ENCODE assay signal across 14 mouse cellular contexts in the genomic region with DNA sequence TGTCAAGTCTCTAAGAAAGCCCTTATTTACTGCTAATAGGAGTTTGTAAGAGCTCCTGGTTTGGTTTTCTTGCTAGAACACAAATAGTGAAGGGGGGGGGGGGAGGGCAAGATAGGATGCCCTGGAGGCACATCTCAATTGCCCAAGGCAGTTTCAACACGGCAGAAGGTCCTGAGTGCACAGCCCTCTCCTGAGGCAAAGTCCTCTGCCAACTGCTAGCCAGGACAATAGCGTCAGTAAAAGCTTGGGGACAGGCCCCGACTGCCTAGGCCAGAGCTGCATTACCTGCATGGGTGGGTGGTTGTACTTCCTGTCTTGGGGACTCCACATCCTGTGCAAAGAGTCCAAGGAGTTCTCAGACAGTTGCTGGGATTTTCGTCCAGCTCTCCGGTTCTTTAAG. TPM values are rescaled to one million over a fixed set of nuclear protein-coding genes. Genes with fewer than 3 reads are reported as not detected.
A peak's percentile ranks its signal among the peaks of the same experiment; 100 is the strongest.
DNase-seq lines count a peak whose midpoint lies in the region; ATAC-seq and TF ChIP-seq lines count a peak whose summit lies in the region.
"Had no signal": no experiment of that assay in that cellular context is flagged by ENCODE, and none has a peak within 500 bp of the region (broad histone marks: within the 10 kb centered on the region; RNA-seq: fewer than 3 reads in every experiment).

No protein-coding gene starts in this region.

- no peaks in the 10 kb centered on the region for H3K27me3 ChIP-seq in heart, embryonic 15.5 days
- H3K27me3 ChIP-seq in heart, embryonic 10.5 days (ENCODE audit: insufficient read depth, poor library complexity, severe bottlenecking), result no peaks in the 10 kb centered on the region
- H3K27me3 ChIP-seq in liver, postnatal 0 days (ENCODE audit: insufficient read depth, low read length), result no peaks in the 10 kb centered on the region
- H3K27me3 ChIP-seq in myocyte (ENCODE audit: control insufficient read depth, insufficient read depth, insufficient read length), result no peaks in the 10 kb centered on the region
- H3K27me3 ChIP-seq: embryonic facial prominence, embryonic 15.5 days; forebrain, embryonic 12.5 days; limb, embryonic 12.5 days had no signal

- no peak overlapping the region for H3ac ChIP-seq in myocyte (ENCODE audit: control insufficient read depth, insufficient read length)

- H3K4me3 ChIP-seq in heart, embryonic 15.5 days, result no peak overlapping the region
- no peak overlapping the region for H3K4me3 ChIP-seq in heart, embryonic 10.5 days
- H3K4me3 ChIP-seq in liver, postnatal 0 days (ENCODE audit: low read depth, low read length), result no peak overlapping the region
- no peak overlapping the region for H3K4me3 ChIP-seq in myocyte
- H3K4me3 ChIP-seq: embryonic facial prominence, embryonic 15.5 days; forebrain, embryonic 12.5 days; limb, embryonic 12.5 days had no signal

- peaks cover 22% of the 10 kb centered on the region for H3K4me1 ChIP-seq in heart, embryonic 15.5 days (replicated peaks)
- peaks cover 17% of the 10 kb centered on the region for H3K4me1 ChIP-seq in heart, embryonic 10.5 days
- no peaks in the 10 kb centered on the region for H3K4me1 ChIP-seq in liver, postnatal 0 days (ENCODE audit: insufficient read depth)
- H3K4me1 ChIP-seq: forebrain, embryonic 12.5 days; limb, embryonic 12.5 days had no signal

- TF ChIP-seq EP300 in liver, postnatal 0 days (IDR thresholded peaks at IDR 0.05; ENCODE audit: low read depth), result no peak

- TF ChIP-seq CTCF in liver, postnatal 0 days (IDR thresholded peaks at IDR 0.05; ENCODE audit: low read depth), result no peak

- no peaks in the 10 kb centered on the region for H3K9me3 ChIP-seq in heart, embryonic 15.5 days (replicated peaks)
- H3K9me3 ChIP-seq in heart, embryonic 10.5 days, result no peaks in the 10 kb centered on the region
- no peaks in the 10 kb centered on the region for H3K9me3 ChIP-seq in liver, postnatal 0 days (ENCODE audit: low read length)
- H3K9me3 ChIP-seq: embryonic facial prominence, embryonic 15.5 days; forebrain, embryonic 12.5 days; limb, embryonic 12.5 days had no signal

- no peak for TF ChIP-seq POLR2A in myocyte (IDR thresholded peaks at IDR 0.05; ENCODE audit: insufficient read length, low read depth)

- 63% methylated on average over 5 of the region's 5 CpGs for WGBS in heart, embryonic 15.5 days
- WGBS in heart, embryonic 10.5 days, result 74% methylated on average over 5 of the region's 5 CpGs
- 81% methylated on average over 5 of the region's 5 CpGs for WGBS in liver, postnatal 0 days (ENCODE audit: insufficient replicate concordance)

- H3K4me2 ChIP-seq in heart, embryonic 15.5 days, result no peak overlapping the region
- H3K4me2 ChIP-seq in liver, postnatal 0 days (ENCODE audit: low read depth, low read length), result no peak overlapping the region
- H3K4me2 ChIP-seq in myocyte (ENCODE audit: low read depth), result peak overlapping the region; percentile 62
- H3K4me2 ChIP-seq: embryonic facial prominence, embryonic 15.5 days; forebrain, embryonic 12.5 days; limb, embryonic 12.5 days had no signal

- no peak for DNase-seq in heart, embryonic 10.5 days (ENCODE audit: low spot score)
- no peak for DNase-seq in liver, postnatal 0 days
- DNase-seq in liver (no peak), NIH3T3 (ENCODE audit: low read depth) (peak; percentile 40)
- no peak for DNase-seq in right cerebral cortex, postnatal 10 days (ENCODE audit: low spot score in 2 of 2)
- DNase-seq: cerebellum, adult 9-11 months; kidney, adult 18-20 months; kidney, postnatal 36 days; thymus, adult 2 months had no signal

- H3K27ac ChIP-seq in heart, embryonic 15.5 days, result peak overlapping the region; percentile 60
- H3K27ac ChIP-seq in heart, embryonic 10.5 days, result no peak overlapping the region
- no peak overlapping the region for H3K27ac ChIP-seq in liver, postnatal 0 days (ENCODE audit: low read depth)
- H3K27ac ChIP-seq: forebrain, embryonic 12.5 days; limb, embryonic 12.5 days had no signal

- peaks cover 21% of the 10 kb centered on the region for H3K36me3 ChIP-seq in heart, embryonic 15.5 days
- H3K36me3 ChIP-seq in heart, embryonic 10.5 days, result peaks cover 72% of the 10 kb centered on the region
- peaks cover 26% of the 10 kb centered on the region for H3K36me3 ChIP-seq in liver, postnatal 0 days (replicated peaks; ENCODE audit: insufficient read depth, low read length)
- H3K36me3 ChIP-seq in myocyte (ENCODE audit: control insufficient read depth, insufficient read depth), result peaks cover 27% of the 10 kb centered on the region

- no peaks in the 10 kb centered on the region for H3K79me2 ChIP-seq in myocyte (ENCODE audit: control insufficient read depth, insufficient read depth)

- ATAC-seq in heart, embryonic 15.5 days (replicated peaks; ENCODE audit: insufficient number of reproducible peaks, insufficient read depth, low FRiP score, low read depth), result no peak
- ATAC-seq in liver, postnatal 0 days, result 0 out of 2 replicates have a peak, but pooled peaks have one; percentile 25

- no peak overlapping the region for H3K9ac ChIP-seq in heart, embryonic 15.5 days
- H3K9ac ChIP-seq in liver, postnatal 0 days (replicated peaks), result no peak overlapping the region
- H3K9ac ChIP-seq: embryonic facial prominence, embryonic 15.5 days; forebrain, embryonic 12.5 days; limb, embryonic 12.5 days had no signal

TF ChIP-seq in myocyte, 11 proteins besides CTCF, POLR2A, EP300 and RAD21:
- TF ChIP-seq MYOD1 (IDR thresholded peaks at IDR 0.05; ENCODE audit: control insufficient read depth in 1 of 3, insufficient read length in 2 of 3, low read depth in 2 of 3) (no peak), TCF3 (IDR thresholded peaks at IDR 0.05; ENCODE audit: insufficient read length, low read depth) (no peak), CEBPB (IDR thresholded peaks at IDR 0.05; ENCODE audit: insufficient read depth, poor library complexity, severe bottlenecking) (no peak), REST (IDR thresholded peaks at IDR 0.05; ENCODE audit: insufficient read depth, insufficient read length) (no peak), POLR2AphosphoS2 (IDR thresholded peaks at IDR 0.05; ENCODE audit: insufficient read length, low read depth) (no peak), SRF (IDR thresholded peaks at IDR 0.05; ENCODE audit: control insufficient read depth, insufficient read length, low read depth) (no peak), MAX (IDR thresholded peaks at IDR 0.05; ENCODE audit: low read depth) (no peak), MYOG (IDR thresholded peaks at IDR 0.05; ENCODE audit: control insufficient read depth in 1 of 3, insufficient read depth in 1 of 3, insufficient read length in 2 of 3, low read depth in 2 of 3) (no peak), USF1 (IDR thresholded peaks at IDR 0.05; ENCODE audit: low read depth) (no peak), E2F4 (IDR thresholded peaks at IDR 0.05; ENCODE audit: insufficient read depth) (no peak)

RNA-seq across cellular contexts. Expression of gene Rpl27a, which starts 25.8 kb away (rescaled TPM):
- 70.7 and 72.1 TPM in 2 replicates for polyA plus RNA-seq in heart, embryonic 15.5 days (2015; fragmentation: Nextera tagmentation; extraction: Ambion mirVana)
- polyA plus RNA-seq in heart, embryonic 10.5 days (2016; fragmentation: Nextera tagmentation; extraction: Ambion mirVana), result 91.3 and 105 TPM in 2 replicates
- 83.1 and 84.4 TPM in 2 replicates for polyA plus RNA-seq in liver, postnatal 0 days (2015; fragmentation: Nextera tagmentation; extraction: Ambion mirVana)
- 1,271 TPM for polyA plus RNA-seq in myocyte (2012; fragmentation: generic; extraction: Trizol)

RNA-seq across cellular contexts. Expression of gene Trim66, which starts 36.9 kb away (rescaled TPM):
- 0.01 TPM in 1 of 2 replicates, not detected in the other for polyA plus RNA-seq in heart, embryonic 15.5 days (2015; fragmentation: Nextera tagmentation; extraction: Ambion mirVana)
- polyA plus RNA-seq in heart, embryonic 10.5 days (2016; fragmentation: Nextera tagmentation; extraction: Ambion mirVana), result 0.08 TPM in 1 of 2 replicates, not detected in the other
- polyA plus RNA-seq in liver, postnatal 0 days (2015; fragmentation: Nextera tagmentation; extraction: Ambion mirVana), result 0.02 TPM in 1 of 2 replicates, not detected in the other
- 0.55 TPM for polyA plus RNA-seq in myocyte (2012; fragmentation: generic; extraction: Trizol)

Comparison
In these comparisons a context has a peak if more than half of its experiments do, and no peak if none do; other contexts are left out.
1. RNA of gene Rpl27a, which starts 25.8 kb away (polyA plus RNA-seq): 1,271 TPM in myocyte (single experiment); 91.3 to 105 TPM in heart, embryonic 10.5 days, 83.1 to 84.4 TPM in liver, postnatal 0 days and 70.7 to 72.1 TPM in heart, embryonic 15.5 days; every median in the first group is over 10 times any median in the second.